Mouse (Mus musculus) heart, postnatal 25 days (tissue): ENCODE measurements around the gene Tm4sf4. TPM values are rescaled to one million over a fixed set of nuclear protein-coding genes. Genes with fewer than 3 reads are reported as not detected.

Experiments
- DNase-seq: peaks from one replicate; pipeline ENCODE4 v3.0.0; 2022; ENCODE audit warnings: low spot score
- intact Hi-C: fragments of 180-260 bp; cut with DNase I; formaldehyde crosslinking; loops from one replicate; pipeline ENCODE4 v1.15.1; 2025
- total RNA-seq, 2 experiments: library from RNA; stranded (reverse); gene quantifications; 2 replicates each; pipeline ENCODE4 v1.2.3; 2021

Tm4sf4 gene
- total RNA-seq, result under 1 TPM in 1 of 2 experiments, not detected in 1; 0.28 TPM

- intact Hi-C loops, result loop anchor here (5.0 kb wide), 2 partner anchors 38 to 88 kb away; no protein-coding TSS in a partner anchor
- no peak for DNase-seq
These were observed at the start of gene Tm4sf4 for GRCm38 (mm10) chr3:57425089-57425730. Gene Tm4sf4, plus strand, starts transcription at chr3:57425314.

DNA sequence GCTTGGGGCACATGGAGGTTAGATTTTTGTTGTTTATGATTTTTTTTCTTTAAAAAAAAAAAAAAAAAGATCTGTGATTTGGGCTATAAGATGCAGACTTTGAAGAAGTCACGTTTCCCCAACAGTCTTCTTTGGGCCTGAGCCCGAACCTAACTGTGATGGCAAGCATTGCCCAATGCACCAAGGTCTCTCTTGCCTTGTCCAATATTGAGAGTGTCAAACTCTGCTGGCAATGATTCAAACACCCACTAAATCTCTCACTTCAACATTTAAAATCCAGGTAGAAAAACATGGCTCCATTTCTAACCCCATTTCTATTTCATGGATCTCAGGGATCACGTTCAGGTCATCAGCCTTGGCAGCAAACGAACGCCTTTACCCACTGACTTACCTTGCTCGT, 38.7 kb upstream of the Tm4sf4 start:
- no peak for DNase-seq
- intact Hi-C loops, result loop anchor here (5.0 kb wide), 1 partner anchor 41 kb away; the partner anchor contains the start of gene Tm4sf4

GRCm38 (mm10) chr3:57386895-57387294, 38.2 kb upstream of the Tm4sf4 start:
- no peak for DNase-seq
- intact Hi-C loops, result loop anchor here (5.0 kb wide), 1 partner anchor 40 kb away; the partner anchor contains the start of gene Tm4sf4

DNA sequence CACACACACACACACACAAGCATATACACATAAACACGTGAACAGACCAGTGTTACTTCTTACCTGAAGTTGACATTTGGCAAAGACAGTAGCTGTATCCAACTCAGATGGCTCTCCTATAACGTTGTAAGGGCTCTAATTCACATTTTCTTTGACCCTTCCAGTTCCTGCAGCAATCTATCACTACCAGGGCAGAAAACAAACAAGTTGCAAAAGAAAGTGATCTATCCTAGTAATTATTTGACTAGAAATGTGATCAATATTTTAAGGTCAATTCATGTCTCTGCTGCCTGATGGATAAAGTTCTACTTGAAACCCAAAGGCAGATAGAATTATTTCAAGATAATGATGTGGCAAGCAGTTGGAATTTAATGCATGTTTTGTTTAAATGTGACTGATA, 37.5 kb upstream of the Tm4sf4 start:
- DNase-seq, result no peak
- intact Hi-C loops, result loop anchor here (5.0 kb wide), 1 partner anchor 40 kb away; the partner anchor contains the start of gene Tm4sf4

DNA sequence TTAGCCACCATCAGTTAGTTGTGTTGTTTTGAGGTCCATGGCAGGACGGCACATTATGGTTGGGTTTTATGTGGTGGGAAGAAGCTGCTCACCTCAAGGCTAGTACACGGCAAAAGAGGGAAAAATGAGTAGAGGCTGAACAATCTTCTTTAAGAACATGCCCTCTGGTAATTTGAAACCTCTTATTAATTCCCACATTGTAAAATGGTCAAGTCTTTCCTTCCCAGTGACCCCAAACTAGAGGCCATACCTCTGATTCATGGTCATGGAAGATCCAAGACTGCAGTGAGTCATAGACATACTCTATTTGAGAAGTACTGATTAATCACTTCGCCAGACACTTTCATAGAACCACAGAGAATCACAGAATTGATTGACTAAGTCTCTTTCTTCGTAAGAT, 13.6 kb upstream of the Tm4sf4 start:
- intact Hi-C loops, result no loop called here
- no peak for DNase-seq

DNA sequence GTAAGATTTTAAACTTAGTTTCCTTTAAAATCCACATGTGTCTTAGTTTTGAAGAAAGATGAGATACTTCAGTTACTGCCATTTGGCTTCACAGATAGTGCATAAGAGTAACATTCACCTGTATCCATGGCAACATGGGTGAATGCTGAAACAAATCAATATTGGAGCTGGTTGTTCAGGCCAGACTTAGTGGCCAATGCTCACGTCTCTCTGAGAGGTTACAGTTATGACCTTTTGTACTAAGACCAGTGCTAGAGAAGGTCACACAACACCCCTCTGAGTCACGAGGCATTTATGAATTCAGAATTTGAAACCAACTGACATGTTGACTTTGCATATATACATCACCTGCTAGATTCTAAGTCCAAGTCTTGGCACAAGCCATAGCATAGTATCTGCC, 4.9 kb upstream of the Tm4sf4 start:
- intact Hi-C loops, result no loop called here
- no peak for DNase-seq

DNA sequence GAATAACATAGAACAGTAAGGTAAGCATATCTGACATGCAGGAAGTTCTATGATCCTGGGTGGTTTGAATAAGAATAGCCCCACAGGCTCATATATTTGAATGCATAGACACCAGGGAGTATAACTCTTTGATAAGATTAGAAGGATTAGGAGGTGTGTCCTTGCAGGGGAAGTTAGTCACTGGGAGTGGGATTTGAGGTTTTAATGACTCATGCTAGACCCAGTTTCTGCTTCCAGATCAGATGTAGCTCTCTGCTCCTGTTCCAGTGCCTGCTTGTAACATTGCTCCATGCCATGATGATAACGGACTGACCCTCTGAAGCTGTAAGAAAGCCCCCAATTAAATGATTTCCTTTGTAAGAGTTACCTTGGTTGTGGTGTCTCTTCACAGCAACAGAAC, 4.5 kb upstream of the Tm4sf4 start:
- DNase-seq, result no peak
- intact Hi-C loops, result no loop called here

DNA sequence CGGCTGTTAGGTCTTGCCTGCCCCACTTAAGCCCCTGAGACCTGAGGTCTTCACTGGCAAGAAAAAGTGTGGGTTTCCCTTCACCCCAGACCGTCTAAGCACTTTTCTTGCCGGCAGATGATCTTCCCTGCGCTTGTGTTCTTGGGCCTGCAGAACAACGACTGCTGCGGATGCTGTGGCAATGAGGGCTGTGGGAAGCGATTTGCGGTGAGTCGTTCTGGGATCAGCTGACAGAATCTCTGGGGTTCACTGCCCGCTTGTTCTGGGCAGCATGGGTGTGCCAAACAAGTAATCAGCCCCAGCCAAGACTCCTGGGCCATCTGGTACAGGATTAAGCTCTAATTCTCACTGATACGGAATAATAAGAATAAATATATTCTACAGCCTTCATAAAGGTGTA, 1.2 kb downstream of the Tm4sf4 start:
- intact Hi-C loops, result loop anchor here (5.0 kb wide), 2 partner anchors 39 to 89 kb away; no protein-coding TSS in a partner anchor
- no peak for DNase-seq

DNA sequence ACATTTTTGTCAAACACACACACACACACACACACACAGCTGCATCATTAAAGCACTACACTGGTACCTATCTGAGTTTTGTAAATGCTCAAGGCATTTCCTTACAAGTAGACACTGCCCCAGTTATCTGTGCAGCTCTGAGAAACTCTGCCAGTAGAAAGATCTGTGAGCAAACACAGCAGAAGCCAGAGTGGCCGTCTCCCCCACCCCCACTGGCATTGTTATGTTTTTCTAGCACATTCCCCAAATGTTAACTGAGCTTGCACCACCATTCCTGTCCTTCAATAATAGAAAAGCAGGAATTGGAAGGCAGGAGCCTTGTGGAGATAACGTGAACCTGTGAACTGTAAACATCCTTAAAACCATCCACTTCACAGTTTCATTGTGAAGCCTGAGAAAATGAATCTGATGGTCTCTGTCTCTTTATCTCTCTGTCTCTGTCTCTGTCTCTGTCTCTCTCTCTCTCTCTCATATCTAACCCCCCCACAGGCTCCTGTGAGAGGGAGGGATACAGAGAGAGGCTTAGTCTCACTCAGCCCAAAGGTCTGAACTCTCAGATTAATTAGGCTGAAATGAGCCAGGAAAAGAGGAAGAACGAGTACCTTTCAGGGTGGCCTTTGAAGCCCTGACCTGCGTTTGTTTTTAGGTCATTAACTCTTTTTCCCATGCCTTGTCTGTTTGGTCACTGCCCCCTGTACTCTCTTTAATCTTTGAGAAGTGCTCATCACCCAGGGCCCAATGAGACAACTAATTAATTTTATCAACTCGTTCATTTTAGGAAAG, 3.8 kb downstream of the Tm4sf4 start:
- intact Hi-C loops, result loop anchor here (2.0 to 5.0 kb wide), 3 partner anchors 42 to 162 kb away; no protein-coding TSS in a partner anchor
- DNase-seq, result peak; percentile 14

GRCm38 (mm10) chr3:57429486-57429885, 4.4 kb downstream of the Tm4sf4 start:
- DNase-seq, result no peak
- intact Hi-C loops, result loop anchor here (2.0 to 5.0 kb wide), 3 partner anchors 42 to 163 kb away; no protein-coding TSS in a partner anchor

- no peak for DNase-seq
- intact Hi-C loops, result no loop called here
These were observed 6.6 kb downstream of the Tm4sf4 start for GRCm38 (mm10) chr3:57431706-57432105.

- intact Hi-C loops, result no loop called here
- DNase-seq, result no peak
These were observed 10.2 kb downstream of the Tm4sf4 start for GRCm38 (mm10) chr3:57435364-57435763.

DNA sequence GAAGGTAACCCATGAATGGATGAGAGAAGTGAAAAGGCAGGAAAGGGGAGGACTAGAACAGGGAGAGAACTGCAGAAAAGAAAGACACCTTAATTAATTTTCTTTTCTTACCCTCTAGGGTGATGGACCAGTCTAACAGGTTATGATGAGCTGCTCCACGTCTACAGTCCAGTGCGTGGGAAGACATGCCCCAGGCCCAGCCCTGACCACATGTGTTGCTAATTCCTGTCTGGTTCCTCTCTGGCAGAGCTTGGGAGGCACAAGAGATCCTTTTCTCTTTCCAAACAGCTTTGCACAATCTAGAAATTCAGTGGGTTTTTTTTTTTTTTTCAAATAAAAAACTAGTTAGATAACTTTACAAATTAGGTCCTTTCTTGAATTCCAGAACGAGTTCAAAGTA, 15.8 kb downstream of the Tm4sf4 start:
- no peak for DNase-seq
- intact Hi-C loops, result no loop called here

DNA sequence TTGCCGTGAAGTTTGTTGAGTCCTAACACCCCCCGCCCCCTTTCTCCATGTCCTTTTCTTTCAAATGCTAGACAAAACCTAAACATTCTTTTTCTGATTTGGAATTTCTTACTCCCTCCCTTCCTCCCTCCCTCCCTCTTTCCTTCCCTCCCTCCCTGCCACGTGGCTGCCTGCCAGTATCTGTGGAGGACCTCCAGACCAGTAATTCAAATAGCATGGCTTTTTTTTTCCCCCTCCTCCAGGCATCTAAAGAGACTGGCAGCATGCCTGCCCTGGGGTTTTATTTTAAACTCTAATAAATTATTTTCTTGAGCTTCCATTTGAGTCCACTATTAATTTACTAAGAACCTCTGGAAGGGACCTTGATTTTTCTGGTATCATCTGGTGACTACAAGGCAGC, 20.6 kb downstream of the Tm4sf4 start:
- intact Hi-C loops, result loop anchor here (5.0 kb wide), 1 partner anchor 113 kb away; no protein-coding TSS in a partner anchor
- DNase-seq, result no peak

DNA sequence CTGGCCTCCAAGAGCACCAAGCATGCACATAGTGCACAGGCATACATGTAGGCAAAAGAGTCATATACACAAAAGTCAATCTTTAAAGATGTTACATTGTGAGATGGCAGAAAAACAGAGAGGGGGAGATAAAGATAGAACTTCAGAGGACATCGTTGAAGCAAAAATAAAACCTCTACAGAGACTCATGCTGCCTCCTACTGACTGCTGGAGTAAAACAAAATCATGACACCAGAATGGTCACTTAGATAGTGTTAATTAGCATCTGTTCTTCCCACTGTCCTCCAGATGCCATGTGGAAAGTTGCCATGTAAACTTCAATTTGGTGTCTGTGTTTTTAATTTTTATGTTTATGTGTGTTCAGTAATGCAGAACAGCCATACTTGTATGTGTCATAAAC, 22.8 kb downstream of the Tm4sf4 start:
- DNase-seq, result no peak
- intact Hi-C loops, result loop anchor here (1.0 to 5.0 kb wide), 2 partner anchors 116 to 181 kb away; no protein-coding TSS in a partner anchor

DNA sequence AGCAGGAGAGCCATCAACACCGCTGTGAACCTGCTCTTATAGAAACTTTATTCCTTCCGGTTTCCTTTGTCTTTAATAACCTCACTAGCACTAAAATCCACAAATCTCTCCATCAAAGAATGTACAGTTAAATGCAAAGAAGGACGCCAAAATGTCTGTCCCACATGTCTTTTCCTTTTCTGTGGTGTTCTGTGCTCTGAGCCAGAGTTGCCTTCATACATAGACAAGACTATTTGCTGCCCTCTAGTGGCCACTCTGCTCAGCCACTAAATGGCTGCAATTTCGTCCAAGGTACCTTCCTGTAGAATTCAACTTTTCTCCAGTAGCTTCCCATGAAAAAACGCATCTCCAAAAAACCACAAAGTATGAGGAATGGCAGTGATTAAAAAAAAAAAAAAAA, 23.3 kb downstream of the Tm4sf4 start:
- intact Hi-C loops, result loop anchor here (1.0 to 5.0 kb wide), 2 partner anchors 116 to 181 kb away; no protein-coding TSS in a partner anchor
- peak; percentile 27 for DNase-seq

- intact Hi-C loops, result no loop called here
- DNase-seq, result no peak
These were observed 33.5 kb downstream of the Tm4sf4 start for GRCm38 (mm10) chr3:57458652-57459051.

DNA sequence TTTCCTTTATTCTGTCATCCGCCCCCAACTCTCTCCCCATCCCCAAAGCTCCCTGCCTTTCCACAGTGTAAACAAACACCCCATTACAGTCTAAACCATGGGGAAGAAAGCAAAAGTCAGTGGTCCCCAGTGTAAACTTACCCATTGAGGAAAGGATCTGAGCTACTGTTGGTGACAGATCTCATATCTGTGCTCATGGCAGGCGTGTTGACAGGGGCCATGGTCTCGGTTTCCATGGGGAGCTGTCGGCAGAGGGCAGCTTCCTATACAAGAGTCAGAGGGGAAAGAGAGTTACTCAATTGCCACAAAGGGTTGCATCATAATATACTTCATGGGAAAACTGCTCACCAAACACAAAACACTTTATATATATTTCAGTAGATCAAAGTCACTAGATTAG, 38.2 kb downstream of the Tm4sf4 start:
- DNase-seq, result no peak
- intact Hi-C loops, result no loop called here

DNA sequence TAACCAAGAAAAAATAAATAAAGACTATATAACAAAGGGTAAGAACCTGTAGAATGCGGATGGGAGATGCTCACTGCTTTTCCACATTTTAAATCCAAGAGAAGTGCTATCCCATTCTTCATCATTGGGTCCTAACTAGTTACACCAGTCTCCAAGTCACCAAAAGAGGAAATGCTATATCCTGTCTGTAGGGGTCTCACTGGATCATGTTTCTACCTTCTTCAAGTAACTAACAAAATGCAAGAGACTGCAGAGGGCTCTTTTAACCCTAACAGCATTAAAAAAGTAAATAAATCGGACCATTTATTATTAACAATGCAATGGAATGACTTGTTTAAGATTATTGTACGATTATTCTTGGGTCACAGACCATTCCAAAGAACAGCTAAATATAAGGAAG, 41.2 kb downstream of the Tm4sf4 start:
- intact Hi-C loops, result loop anchor here (1.0 kb wide), 1 partner anchor 159 kb away; no protein-coding TSS in a partner anchor
- no peak for DNase-seq

- intact Hi-C loops, result no loop called here
- DNase-seq, result no peak
These were observed 44.2 kb downstream of the Tm4sf4 start for GRCm38 (mm10) chr3:57469325-57469724.

DNA sequence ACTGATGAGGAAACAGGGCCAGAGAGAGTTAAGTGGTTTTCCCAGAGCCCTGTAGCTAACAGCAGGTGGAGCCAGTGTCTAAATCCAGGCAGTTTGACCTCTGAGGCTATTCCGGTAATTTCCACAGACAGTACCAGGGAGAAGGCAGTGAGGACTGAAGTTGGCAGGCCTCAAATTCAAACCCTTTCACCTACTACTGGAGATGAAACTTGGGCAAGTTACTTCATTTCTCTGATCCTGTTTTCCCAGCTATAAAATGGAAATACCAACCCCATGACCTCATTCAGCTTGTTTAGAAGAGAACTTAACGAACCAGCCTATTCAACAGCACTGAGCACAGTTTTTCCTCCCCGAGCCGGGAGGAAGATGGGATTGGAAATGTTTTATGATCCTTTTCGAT, 45.2 kb downstream of the Tm4sf4 start:
- intact Hi-C loops, result loop anchor here (1.0 to 2.0 kb wide), 3 partner anchors 44 to 145 kb away; partner anchors contain the start of gene Wwtr1
- peak; percentile 31 for DNase-seq
